Mouse (Mus musculus) midbrain, embryonic 15.5 days (tissue): ENCODE data around the gene Tgtp2. TPM values are rescaled to one million over a fixed set of nuclear protein-coding genes. Genes with fewer than 3 reads are reported as not detected.
"Not testable (repeated sequence)": the region's sequence is repeated elsewhere in the genome, so short reads cannot be mapped to it uniquely, and the experiment has no call there.

Experiments
- ATAC-seq: fragments of 200-750 bp; cut with Nextera tagmentation; replicated peaks from 2 replicates; pipeline ENCODE4 v1.8.0; 2017; ENCODE audit warnings: moderate TSS enrichment
- H3K27ac ChIP-seq: fragments of 300-500 bp; sonication (generic); 2 replicates; pipeline ENCODE4 v1.5.1; 2015; ENCODE audit warnings: mild to moderate bottlenecking, inconsistent platforms
- H3K27me3 ChIP-seq: fragments of 300-500 bp; sonication (generic); replicated peaks from 2 replicates; pipeline ENCODE4 v1.6.1; 2015; ENCODE audit warnings: inconsistent platforms
- H3K36me3 ChIP-seq: fragments of 300-500 bp; sonication (generic); replicated peaks from 2 replicates; pipeline ENCODE4 v1.6.1; 2015; ENCODE audit warnings: inconsistent platforms
- H3K4me1 ChIP-seq: fragments of 300-500 bp; sonication (generic); 2 replicates; pipeline ENCODE4 v1.6.1; 2015; ENCODE audit warnings: inconsistent platforms
- H3K4me2 ChIP-seq: fragments of 300-500 bp; sonication (generic); 2 replicates; pipeline ENCODE4 v1.6.1; 2015; ENCODE audit warnings: inconsistent platforms, mild to moderate bottlenecking, moderate library complexity
- H3K4me3 ChIP-seq: fragments of 300-500 bp; sonication (generic); 2 replicates; pipeline ENCODE4 v1.5.1; 2015; ENCODE audit warnings: mild to moderate bottlenecking, inconsistent platforms
- H3K9ac ChIP-seq: fragments of 300-500 bp; sonication (generic); 2 replicates; pipeline ENCODE4 v1.6.1; 2015; ENCODE audit warnings: mild to moderate bottlenecking, inconsistent platforms
- H3K9me3 ChIP-seq: fragments of 300-500 bp; sonication (generic); 2 replicates; pipeline ENCODE4 v1.6.1; 2016; ENCODE audit warnings: inconsistent platforms
- WGBS: fragments of 180-500 bp; shearing (Covaris S2); methylation state at CpG from one replicate; pipeline ENCODE4 v1.1.7; 2015; ENCODE audit warnings: mixed read lengths; 5-methylcytosine and 5-hydroxymethylcytosine counted together
- polyA plus RNA-seq: library from polyadenylated mRNA; unstranded; fragments of >200 nt; fragmentation: Nextera tagmentation; extraction: Ambion mirVana; gene quantifications from 2 replicates; pipeline ENCODE4 v1.2.1, GENCODE M21; 2015

Tgtp2 gene
- 0.68 TPM in 1 of 2 replicates, not detected in the other for polyA plus RNA-seq

DNA sequence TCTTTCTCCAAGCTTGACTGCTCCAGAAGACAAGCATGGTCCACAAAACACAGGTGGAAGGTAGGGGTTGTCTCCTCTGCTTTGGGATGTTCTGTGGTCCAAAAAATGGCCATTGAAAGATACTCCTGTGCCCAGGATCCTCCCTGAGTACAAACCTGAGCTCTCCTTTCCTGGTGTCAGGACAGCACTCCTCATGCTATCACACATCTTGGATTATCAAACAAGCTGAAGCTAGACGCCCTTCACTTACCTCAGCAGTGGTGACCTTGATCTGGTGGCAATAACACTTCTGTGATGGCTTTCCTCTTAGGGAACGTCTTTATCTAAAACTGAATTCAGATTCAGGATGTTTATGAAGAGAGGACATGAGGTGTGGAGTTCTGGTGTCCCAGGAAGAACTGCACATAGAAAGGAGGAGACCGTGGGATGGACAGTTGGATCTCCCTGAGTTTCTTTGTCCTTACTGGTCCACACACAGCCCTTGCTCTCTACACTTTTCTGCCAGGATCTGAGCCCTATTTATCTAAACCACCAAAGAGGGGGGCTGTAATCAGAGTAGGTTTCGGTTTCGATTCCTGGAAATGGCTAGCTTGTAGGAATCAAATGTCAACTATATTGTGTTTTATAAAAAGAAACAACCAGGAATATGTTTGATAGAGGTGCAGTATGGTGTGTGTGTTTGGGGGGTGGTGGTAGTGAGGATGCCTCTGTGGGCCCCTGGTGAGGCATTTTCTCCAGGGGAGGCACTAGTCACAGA, at the start of gene Tgtp2:
Gene Tgtp2, minus strand, starts transcription at position 494 of the 757 bp plus-strand sequence.
- WGBS = 82% methylated on average over 5 of the region's 5 CpGs
- H3K4me3 ChIP-seq, H3K36me3 ChIP-seq, H3K4me1 ChIP-seq, ATAC-seq, H3K27ac ChIP-seq, H3K9ac ChIP-seq, H3K4me2 ChIP-seq, H3K27me3 ChIP-seq, H3K9me3 ChIP-seq: not testable (repeated sequence)

DNA sequence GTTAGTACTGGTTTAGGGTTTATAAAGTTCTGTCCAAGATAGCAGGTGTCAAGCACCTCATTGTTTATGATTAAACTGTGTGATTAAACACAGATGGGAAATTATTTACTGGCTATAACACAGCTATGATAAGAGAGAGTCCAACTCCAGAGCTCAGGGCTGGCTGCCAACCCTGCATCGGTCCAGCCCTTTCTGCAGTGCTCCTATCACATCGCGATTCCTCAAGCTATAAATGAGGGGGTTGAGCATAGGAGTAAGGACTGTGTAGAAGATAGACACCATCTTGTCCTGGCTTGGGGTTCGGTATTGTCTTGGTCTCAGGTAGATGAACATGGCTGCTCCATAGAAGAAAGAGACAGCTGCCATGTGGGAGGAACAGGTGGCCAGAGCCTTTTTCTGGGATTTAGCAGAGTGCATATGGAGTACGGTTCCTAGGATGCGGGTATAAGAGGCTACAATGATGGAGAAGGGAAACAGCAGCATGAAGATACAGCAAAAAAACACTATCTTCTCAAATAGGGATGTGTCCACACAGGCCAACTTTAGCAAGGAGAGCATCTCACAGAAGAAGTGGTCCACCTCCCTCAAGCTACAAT, 48.7 kb upstream of the Tgtp2 start:
- no peaks in the 10 kb centered on the region for H3K27me3 ChIP-seq
- no peaks in the 10 kb centered on the region for H3K36me3 ChIP-seq
- H3K4me1 ChIP-seq = no peaks in the 10 kb centered on the region
- 92% methylated on average over 6 of the region's 6 CpGs for WGBS
- no peak overlapping the region for H3K4me2 ChIP-seq
- no peak overlapping the region for H3K27ac ChIP-seq
- no peak for ATAC-seq
- no peak overlapping the region for H3K9ac ChIP-seq
- no peak overlapping the region for H3K4me3 ChIP-seq
- no peaks in the 10 kb centered on the region for H3K9me3 ChIP-seq

DNA sequence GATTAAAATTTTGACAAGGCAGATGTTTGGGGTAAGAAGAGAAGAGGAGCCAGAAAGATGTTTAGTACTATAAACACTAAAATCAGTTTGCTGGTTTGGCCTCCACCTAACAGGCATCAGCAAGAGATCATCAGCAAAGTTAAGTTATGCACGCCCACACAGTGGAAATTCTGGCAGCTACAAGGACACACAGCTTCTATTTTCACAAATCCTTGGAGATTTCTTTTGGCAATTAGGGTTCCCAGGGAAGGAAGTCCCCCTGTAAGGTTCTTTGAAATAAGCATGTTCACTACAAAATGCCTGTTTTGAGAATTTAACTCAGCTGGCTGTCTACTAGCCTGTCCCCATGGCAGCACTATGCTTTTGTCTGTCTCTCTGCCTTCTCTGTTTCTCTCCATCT, 47.0 kb upstream of the Tgtp2 start:
- H3K4me1 ChIP-seq = no peaks in the 10 kb centered on the region
- no peak overlapping the region for H3K9ac ChIP-seq
- H3K36me3 ChIP-seq = no peaks in the 10 kb centered on the region
- H3K4me3 ChIP-seq = no peak overlapping the region
- WGBS = 78% methylated on average over 1 of the region's 1 CpGs
- H3K27me3 ChIP-seq = no peaks in the 10 kb centered on the region
- H3K4me2 ChIP-seq = no peak overlapping the region
- no peak overlapping the region for H3K27ac ChIP-seq
- H3K9me3 ChIP-seq = no peaks in the 10 kb centered on the region
- ATAC-seq = no peak

DNA sequence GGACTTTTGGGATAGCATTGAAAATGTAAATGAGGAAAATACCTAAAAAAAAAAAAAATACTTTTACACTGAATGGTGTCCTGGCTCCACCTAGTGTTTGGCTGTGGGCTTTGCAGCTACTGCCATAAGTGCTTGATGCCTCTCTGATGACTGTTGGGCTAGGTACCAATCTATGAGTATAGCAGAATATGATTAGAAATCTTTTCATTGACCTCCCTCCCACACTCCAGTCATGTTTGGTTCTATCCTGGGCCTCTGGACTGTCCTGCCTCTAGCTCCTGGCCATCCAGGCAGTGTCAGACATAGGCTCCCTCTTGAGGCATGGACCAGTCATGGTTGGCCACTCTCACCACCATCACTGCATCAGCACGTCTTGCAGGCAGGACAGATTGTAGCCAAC, 44.8 kb upstream of the Tgtp2 start:
- H3K36me3 ChIP-seq = no peaks in the 10 kb centered on the region
- no peak overlapping the region for H3K4me2 ChIP-seq
- H3K27me3 ChIP-seq = no peaks in the 10 kb centered on the region
- no peaks in the 10 kb centered on the region for H3K9me3 ChIP-seq
- H3K27ac ChIP-seq = no peak overlapping the region
- WGBS = 37% methylated on average over 1 of the region's 1 CpGs
- H3K4me3 ChIP-seq = no peak overlapping the region
- ATAC-seq = no peak
- H3K9ac ChIP-seq = no peak overlapping the region
- no peaks in the 10 kb centered on the region for H3K4me1 ChIP-seq

DNA sequence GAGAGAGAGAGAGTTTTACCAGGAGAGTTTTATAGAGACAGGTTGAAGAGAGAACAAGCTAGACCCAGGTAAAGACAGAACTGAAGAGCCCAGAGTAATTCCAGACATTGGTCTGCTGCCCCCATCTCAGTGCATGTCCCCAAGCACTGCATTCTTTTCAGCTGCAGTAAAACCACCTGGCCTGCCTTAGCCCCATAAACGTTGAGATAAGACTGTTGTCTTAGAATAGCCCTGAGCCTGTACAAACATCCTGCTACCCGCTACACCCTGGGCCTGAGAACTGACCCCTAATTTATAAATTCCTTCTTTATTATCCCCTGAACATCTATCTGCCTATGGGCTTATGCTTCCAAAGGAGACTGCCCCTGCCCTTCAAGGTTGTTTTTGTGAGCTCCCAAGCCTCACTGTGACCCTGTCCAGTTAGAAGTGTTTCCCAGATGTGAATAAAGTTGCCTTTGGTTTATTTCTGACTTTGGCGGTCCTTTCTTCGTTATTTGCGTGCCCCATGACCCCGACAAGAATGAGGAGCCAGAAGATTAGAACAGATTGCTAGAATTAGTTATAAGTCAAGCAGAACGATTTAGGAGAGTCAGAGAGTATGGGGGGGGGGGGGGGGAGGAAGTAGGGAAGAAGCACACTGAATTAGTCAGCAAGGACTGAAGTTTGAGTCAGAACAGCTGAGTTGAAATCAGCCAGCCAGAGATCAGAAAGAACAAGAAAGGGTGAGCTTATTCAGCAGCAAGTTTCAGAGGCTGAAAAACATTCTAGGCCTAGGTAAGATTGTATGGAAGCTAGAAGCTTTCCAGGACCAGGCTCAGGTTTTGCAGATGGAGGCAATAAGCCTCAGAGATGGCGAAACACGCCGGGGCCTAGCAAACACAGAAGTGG, 43.9 kb upstream of the Tgtp2 start:
- Histone ChIP-seq H3K9me3 (no peaks in the 10 kb centered on the region), H3K4me1 (no peaks in the 10 kb centered on the region), H3K4me3 (no peak overlapping the region), H3K27me3 (no peaks in the 10 kb centered on the region), H3K4me2 (no peak overlapping the region), H3K9ac (no peak overlapping the region), H3K27ac (no peak overlapping the region), H3K36me3 (no peaks in the 10 kb centered on the region)
- ATAC-seq = no peak
- 62% methylated on average over 10 of the region's 10 CpGs for WGBS

DNA sequence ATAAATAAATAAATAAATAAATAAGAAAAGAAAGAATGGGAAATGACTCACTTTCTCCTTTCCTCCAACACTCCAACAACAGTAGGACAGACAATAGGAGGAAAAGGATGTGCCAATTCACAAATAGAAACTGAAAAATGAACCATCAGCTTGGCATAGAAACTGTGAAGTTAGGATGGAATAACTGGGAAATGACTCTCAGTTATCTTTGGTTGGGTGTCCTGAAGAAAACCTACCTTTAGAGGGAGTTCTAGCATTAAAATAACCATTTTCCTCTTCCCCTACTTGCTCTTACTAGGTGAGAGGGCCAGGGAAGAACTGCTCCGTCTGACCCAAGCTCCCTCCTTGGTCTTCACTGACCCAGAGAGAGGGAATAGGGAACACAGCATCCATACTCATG, 41.7 kb upstream of the Tgtp2 start:
- Histone ChIP-seq H3K27me3 (no peaks in the 10 kb centered on the region), H3K4me2 (no peak overlapping the region), H3K4me3 (no peak overlapping the region), H3K27ac (no peak overlapping the region), H3K4me1 (no peaks in the 10 kb centered on the region), H3K9me3 (no peaks in the 10 kb centered on the region), H3K36me3 (no peaks in the 10 kb centered on the region), H3K9ac (no peak overlapping the region)
- ATAC-seq = no peak
- WGBS = 68% methylated on average over 1 of the region's 1 CpGs

DNA sequence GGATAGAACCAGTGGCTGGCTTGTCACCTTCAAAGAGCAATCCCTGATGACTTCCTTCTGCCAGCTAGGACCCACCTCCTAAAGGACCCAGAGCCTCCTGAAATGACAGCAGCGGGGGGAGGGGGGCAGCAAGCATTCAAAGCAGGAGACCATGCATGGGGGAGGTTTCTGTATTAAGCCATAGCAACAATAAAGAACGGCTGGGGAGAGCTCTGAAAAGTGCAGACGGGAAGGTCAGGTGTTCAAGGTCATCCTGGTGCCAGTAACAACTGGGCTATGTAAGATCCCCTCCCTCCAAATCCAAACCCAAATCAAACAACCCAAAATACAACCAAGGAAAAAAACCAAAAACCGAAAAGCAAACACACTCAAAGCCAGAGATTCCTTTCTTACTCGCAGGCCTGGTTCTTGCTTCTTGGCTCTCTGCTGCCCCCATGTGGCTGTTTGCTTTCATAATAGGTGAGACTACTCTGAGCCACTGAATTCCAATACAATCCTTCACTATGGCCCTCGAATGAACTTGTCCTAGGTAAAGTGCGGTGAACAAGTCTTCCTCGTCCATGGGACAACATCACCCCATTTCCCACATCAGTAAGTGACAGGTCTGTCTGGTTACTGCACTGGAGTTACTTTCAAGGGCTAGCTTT, 39.2 kb upstream of the Tgtp2 start:
- Histone ChIP-seq H3K36me3 (no peaks in the 10 kb centered on the region), H3K4me1 (no peaks in the 10 kb centered on the region), H3K9me3 (no peaks in the 10 kb centered on the region), H3K27me3 (no peaks in the 10 kb centered on the region), H3K9ac (no peak overlapping the region), H3K4me3 (no peak overlapping the region), H3K4me2 (no peak overlapping the region), H3K27ac (no peak overlapping the region)
- 13% methylated on average over 8 of the region's 8 CpGs for WGBS
- ATAC-seq = peak; percentile 84

DNA sequence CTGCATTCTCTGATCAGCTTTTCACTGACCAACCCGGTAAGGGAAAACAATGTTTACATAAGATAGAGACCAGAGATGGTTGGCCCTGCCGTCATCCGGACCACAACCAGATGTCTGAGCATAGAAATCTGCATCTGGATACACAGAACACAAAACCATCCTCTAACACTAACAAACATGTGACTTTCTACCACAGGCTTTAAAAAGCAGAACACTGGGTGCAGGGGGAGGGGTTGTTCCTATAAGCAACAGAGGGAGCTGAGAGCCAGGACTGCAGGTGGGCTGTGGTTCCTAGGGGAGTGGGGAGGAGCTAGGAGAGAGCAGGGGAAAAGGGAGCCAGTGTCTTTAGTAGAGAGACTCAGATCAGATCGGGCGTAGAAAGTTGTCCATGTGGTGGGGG, 37.5 kb upstream of the Tgtp2 start:
- Histone ChIP-seq H3K27me3 (no peaks in the 10 kb centered on the region), H3K9ac (no peak overlapping the region), H3K36me3 (no peaks in the 10 kb centered on the region), H3K27ac (no peak overlapping the region), H3K4me1 (no peaks in the 10 kb centered on the region), H3K4me2 (no peak overlapping the region), H3K9me3 (no peaks in the 10 kb centered on the region), H3K4me3 (no peak overlapping the region)
- 58% methylated on average over 5 of the region's 5 CpGs for WGBS
- no peak for ATAC-seq

DNA sequence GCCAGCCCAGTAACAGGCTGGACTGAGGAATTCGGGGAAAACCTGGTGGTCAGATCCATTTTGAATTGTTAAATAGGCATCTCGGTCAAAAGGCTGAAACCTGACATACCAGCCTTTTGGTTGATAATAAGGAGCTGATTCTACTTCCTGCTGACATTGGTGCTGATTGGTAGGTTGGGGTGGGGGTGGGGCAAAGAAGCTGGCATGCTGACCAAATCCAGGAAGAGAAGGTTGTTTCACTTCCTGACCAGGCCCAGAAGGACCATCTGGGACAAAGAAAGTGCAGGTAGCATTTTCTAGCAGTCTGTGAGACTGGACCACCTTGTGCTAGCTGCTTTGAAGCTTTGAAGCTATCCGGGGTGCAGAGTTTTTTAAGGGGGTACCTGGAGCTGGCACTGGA, 36.4 kb upstream of the Tgtp2 start:
- no peak overlapping the region for H3K27ac ChIP-seq
- no peaks in the 10 kb centered on the region for H3K9me3 ChIP-seq
- H3K27me3 ChIP-seq = no peaks in the 10 kb centered on the region
- no peak overlapping the region for H3K4me2 ChIP-seq
- H3K4me1 ChIP-seq = no peaks in the 10 kb centered on the region
- H3K4me3 ChIP-seq = no peak overlapping the region
- no peaks in the 10 kb centered on the region for H3K36me3 ChIP-seq
- no peak overlapping the region for H3K9ac ChIP-seq
- WGBS = 88% methylated on average over 3 of the region's 3 CpGs
- ATAC-seq = no peak

DNA sequence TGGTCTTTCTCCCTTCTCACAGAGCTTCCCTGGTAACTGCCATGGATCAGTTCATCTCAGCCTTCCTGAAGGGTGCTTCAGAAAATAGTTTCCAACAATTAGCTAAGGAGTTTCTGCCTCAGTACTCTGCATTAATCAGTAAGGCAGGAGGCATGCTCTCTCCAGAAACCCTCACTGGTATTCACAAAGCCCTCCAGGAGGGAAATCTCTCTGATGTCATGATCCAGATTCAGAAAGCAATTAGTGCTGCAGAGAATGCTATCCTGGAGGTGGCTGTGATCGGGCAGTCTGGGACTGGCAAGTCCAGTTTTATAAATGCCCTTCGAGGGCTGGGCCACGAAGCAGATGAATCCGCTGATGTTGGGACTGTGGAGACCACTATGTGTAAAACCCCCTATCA, 31.4 kb upstream of the Tgtp2 start:
- Histone ChIP-seq H3K4me1 (no peaks in the 10 kb centered on the region), H3K4me2 (no peak overlapping the region), H3K27ac (no peak overlapping the region), H3K9ac (no peak overlapping the region), H3K9me3 (no peaks in the 10 kb centered on the region), H3K36me3 (no peaks in the 10 kb centered on the region), H3K4me3 (no peak overlapping the region), H3K27me3 (no peaks in the 10 kb centered on the region)
- ATAC-seq = no peak
- 75% methylated on average over 4 of the region's 4 CpGs for WGBS

DNA sequence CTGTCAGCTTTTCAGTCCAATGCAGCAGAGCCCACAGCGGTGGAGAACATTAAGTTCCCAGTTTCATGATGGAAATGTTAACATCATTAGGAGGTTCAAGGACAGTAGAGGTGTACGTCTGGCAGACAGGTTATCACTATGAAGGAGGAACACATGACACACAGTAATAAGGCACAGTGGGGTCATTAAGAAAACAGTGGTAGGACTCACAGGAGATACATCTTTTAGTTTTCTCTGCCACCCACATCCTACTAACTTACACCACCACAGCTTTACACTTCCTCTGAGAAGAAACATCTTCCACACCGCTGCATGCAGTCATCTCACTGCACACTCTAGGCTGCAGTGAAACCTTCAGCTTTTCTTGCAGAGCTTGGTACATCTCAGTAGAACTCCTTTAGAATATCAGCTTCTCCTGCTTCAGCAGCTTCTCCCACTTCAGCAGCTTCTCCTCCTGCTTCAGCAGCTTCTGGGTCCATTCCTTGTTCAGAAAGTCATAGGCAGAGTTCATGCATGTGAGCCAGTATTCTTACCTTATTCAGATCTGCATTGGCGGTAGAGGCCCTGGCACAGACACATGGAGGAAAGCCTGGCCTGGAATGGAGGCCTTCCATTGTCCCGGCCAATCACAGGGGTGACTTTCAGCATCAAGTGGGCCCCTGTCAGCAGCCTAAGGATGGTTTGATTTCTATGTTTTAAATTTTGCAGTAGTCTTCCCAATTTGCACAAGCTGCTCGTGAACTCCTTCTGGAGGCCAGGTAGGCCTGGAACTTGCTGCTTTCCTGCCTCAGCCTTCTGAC, 30.1 kb upstream of the Tgtp2 start:
- no peaks in the 10 kb centered on the region for H3K27me3 ChIP-seq
- H3K4me2 ChIP-seq = no peak overlapping the region
- no peaks in the 10 kb centered on the region for H3K9me3 ChIP-seq
- no peaks in the 10 kb centered on the region for H3K4me1 ChIP-seq
- 92% methylated on average over 6 of the region's 6 CpGs for WGBS
- no peaks in the 10 kb centered on the region for H3K36me3 ChIP-seq
- no peak overlapping the region for H3K9ac ChIP-seq
- no peak for ATAC-seq
- H3K27ac ChIP-seq = no peak overlapping the region
- no peak overlapping the region for H3K4me3 ChIP-seq
